Mouse (Mus musculus): ENCODE results near the gene Itih5.
A peak's percentile ranks its signal among the peaks of the same experiment; 100 is the strongest.

Itih5 gene

GRCm38 (mm10) chr2:10261337-10261736 is 108.0 kb downstream of the Itih5 start:
- DNase-seq (ENCODE audit: low spot score): no peak

GRCm38 (mm10) chr2:10262722-10263121 is 109.4 kb downstream of the Itih5 start:
- no peak for DNase-seq (ENCODE audit: low spot score)

GRCm38 (mm10) chr2:10263909-10264489 is 110.6 kb downstream of the Itih5 start:
- DNase-seq (ENCODE audit: low spot score): no peak

DNA sequence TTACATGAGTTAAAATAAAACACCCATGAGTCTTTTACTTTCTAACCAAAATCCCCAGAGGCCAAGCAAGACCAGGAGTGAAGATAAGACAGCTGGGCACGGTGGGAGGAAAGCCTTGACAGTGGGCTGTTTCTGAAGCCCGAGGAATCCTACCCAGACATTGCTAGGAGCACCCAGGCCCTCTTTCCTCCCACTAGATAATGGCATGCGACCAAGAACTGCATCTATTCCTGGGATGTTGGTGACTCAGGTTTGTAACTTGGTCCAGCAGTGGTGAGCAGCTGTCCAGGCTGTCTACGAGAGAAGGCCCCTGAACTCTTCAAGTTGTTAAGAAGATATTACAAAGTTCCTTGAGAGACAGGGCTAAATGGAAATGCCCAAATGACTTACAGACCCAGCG is 112.5 kb downstream of the Itih5 start:
- no peak for DNase-seq (ENCODE audit: low spot score)

GRCm38 (mm10) chr2:10272604-10273115 is 119.3 kb downstream of the Itih5 start:
- no peak for DNase-seq (ENCODE audit: low spot score)

DNA sequence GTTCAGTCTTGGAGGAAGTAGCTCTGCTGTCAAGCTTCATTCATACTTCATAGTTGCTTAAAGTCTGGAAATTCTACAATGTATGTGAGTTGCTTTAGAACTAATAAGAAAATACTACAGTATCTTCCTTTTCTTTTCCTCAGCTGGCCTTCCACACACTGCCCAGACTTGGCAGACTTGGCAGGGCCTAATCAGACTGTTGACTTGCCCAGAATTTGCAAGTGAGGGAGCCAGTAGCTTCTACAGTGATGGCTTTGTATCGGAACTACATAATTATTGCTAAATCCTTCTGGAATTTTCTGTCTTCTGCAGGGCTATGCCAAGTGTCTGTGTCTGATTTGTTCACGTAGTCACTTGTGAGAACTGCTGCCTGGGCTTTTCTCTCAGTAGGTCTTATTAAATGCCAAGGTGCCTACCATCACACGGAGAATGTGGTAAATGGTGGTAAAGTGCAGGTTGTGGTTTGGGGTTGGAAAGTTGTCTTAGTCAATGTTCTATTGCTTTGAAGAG is 120.2 kb downstream of the Itih5 start:
- no peak for DNase-seq (ENCODE audit: low spot score)

DNA sequence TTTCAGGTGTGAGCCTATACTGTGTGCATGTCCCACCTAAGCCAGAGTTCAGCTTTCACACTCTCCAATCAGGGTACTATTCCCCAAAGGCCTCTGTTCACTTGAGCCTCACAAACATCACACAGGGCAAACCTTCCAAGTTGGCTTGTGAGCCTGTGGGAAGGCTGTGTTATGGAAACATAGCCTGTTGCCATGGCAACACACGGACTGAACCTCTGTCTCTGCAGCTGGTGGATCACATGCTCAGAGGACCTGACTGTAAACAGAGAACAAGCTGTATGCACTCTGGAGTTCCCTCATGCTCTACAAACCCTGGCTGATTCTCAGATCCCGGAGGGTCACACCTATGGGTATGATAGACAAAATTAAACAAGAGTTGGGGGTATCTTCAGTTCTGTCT is 122.8 kb downstream of the Itih5 start:
- peak; percentile 45 for DNase-seq (ENCODE audit: low spot score)

- no peak for DNase-seq (ENCODE audit: low spot score)
These were observed 130.3 kb downstream of the Itih5 start for GRCm38 (mm10) chr2:10283686-10284085.

GRCm38 (mm10) chr2:10284636-10285270 is 131.4 kb downstream of the Itih5 start:
- DNase-seq (ENCODE audit: low spot score): no peak

GRCm38 (mm10) chr2:10285975-10286374 is 132.6 kb downstream of the Itih5 start:
- DNase-seq (ENCODE audit: low spot score): no peak

DNA sequence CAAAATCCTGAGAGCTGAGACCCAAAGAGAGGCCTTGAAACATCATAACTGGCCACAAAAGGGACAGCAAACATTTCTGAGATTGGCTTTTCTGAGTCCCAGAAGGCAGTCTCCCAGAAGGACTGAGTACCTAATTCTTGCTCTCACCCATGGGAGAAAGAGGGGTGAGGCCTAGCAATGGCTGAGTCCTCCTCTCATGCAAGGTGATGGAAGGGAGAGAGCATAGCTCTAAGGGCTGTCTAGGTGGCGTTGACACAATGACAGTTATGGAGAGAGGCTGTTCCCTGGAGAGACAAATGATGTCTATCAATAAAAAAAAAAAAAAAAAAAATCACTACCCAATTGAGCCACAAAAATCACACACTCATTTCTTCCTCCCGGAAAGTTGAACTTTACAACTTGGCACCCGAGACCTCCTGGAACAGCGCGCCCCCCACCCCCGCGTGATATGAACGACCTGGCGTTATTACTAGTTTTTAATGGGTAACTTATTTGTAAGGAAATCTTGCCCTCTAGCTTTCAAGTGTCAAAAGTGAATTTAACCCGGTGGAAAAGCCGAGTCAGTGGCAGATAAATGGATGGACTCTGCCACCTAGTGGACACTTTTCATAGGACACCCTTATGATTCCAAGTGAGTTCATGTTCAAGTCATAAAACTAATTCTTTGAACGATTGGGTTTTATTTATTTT is 134.9 kb downstream of the Itih5 start:
- peak; percentile 67 for DNase-seq (ENCODE audit: low spot score)

GRCm38 (mm10) chr2:10288881-10289280 is 135.5 kb downstream of the Itih5 start:
- DNase-seq (ENCODE audit: low spot score): no peak

- DNase-seq (ENCODE audit: low spot score): no peak
These were observed 136.7 kb downstream of the Itih5 start for GRCm38 (mm10) chr2:10290115-10290514.

- no peak for DNase-seq (ENCODE audit: low spot score)
These were observed 140.3 kb downstream of the Itih5 start for GRCm38 (mm10) chr2:10293556-10294206.

DNA sequence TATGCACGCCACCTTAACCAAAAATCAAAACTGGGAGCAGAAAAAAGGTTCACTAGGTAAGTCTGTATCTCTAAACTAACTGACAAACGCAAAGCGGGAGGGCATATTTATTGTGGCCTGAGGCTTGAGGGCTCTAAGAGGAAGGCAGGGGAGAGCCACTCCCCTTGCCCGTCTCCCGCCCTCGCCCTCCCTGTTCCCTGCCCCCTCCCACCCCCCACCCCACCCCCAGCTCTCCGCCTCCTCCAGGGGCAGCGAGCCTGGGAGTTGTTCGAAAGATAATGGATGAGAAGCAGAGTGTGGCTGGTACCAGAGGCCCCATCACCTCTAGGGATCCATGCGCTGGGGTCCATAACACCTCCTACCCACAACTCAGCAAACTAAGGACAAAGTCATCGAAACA is 142.5 kb downstream of the Itih5 start:
- DNase-seq (ENCODE audit: low spot score): no peak

DNA sequence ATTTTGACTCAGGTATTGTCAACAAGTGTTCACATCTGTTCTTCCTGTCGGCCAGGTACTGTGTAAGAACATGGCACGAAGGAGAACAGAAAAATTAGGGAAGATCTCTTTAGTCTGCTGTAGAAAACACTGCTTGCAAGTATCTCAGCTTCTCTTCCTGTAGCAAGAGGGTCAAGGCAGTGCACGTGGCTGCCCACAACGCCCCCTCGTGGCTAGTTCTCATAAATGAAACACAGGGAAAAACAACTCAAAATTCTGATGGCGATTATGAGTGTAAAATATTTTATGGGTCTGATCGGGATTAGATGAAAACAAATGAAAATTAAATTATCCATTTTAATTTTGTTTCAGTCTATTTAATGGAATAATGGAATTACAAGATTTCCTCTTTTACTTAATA is 146.9 kb downstream of the Itih5 start:
- DNase-seq (ENCODE audit: low spot score): no peak

GRCm38 (mm10) chr2:10300771-10301170 is 147.4 kb downstream of the Itih5 start:
- no peak for DNase-seq (ENCODE audit: low spot score)

DNA sequence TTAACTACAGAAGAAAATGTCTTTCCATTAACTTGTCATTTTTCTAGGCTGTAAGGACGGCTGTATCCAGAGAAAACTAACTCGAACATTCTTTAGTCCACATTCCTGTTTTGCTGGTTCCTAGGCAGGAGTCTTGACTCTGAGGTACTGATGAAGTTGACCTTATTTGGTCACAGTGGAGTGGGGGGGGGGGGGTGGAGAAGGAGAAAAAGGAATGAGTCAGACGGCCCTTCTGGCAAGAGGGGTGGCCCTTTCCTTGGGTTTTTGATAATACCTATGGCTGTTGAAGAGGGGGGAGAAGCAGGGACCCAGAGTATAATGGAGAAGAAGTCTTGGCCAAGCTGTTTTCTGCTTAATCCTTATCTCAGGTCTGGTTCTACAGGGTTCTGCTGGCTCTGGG is 148.0 kb downstream of the Itih5 start:
- DNase-seq (ENCODE audit: low spot score): no peak

- no peak for DNase-seq (ENCODE audit: low spot score)
These were observed 148.6 kb downstream of the Itih5 start for GRCm38 (mm10) chr2:10301997-10302396.

DNA sequence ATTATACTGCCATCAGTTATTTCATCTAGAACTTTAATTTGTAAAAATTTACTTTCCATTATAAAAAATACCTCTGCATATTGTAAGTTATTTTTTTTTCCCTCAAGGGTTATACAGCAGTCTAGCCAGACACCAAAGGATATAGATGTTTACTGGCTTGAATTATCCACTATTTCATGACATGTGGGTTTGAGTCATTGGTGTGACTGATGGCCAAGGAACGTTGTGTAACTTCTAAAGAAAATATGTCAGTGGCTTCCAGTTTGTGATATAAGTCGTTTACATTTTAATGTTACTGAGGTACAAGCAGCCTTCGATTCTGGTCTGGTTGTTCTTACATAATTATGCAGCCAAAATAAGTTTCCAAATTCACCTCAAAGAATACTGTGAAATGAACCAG is 151.5 kb downstream of the Itih5 start:
- DNase-seq (ENCODE audit: low spot score): no peak
